Mouse (Mus musculus) midbrain, embryonic 14.5 days (tissue): ENCODE results near the gene Sqstm1. TPM values are rescaled to one million over a fixed set of nuclear protein-coding genes. Genes with fewer than 3 reads are reported as not detected.

ENCODE experiments used
- ATAC-seq: fragments of 200-750 bp; cut with Nextera tagmentation; 2 replicates; pipeline ENCODE4 v1.8.0; 2017; ENCODE audit warnings: moderate number of reproducible peaks, moderate library complexity; ENCODE audit not compliant: low FRiP score, low TSS enrichment
- DNase-seq: peaks from one replicate; pipeline ENCODE4 v3.0.0-alpha.2; 2015
- H3K27ac ChIP-seq: fragments of 300-500 bp; sonication (generic); replicated peaks from 2 replicates; pipeline ENCODE4 v1.5.1; 2014; ENCODE audit warnings: mild to moderate bottlenecking, low read depth, low read length, moderate library complexity
- H3K27me3 ChIP-seq: fragments of 300-500 bp; sonication (generic); 2 replicates; pipeline ENCODE4 v1.6.1; 2014; ENCODE audit warnings: low read length, control low read depth, mixed read lengths; ENCODE audit not compliant: control insufficient read depth, insufficient read depth
- H3K36me3 ChIP-seq: fragments of 300-500 bp; sonication (generic); 2 replicates; pipeline ENCODE4 v1.6.1; 2014; ENCODE audit warnings: low read length, control low read depth; ENCODE audit not compliant: control insufficient read depth, insufficient read depth
- H3K4me1 ChIP-seq: fragments of 300-500 bp; sonication (generic); 2 replicates; pipeline ENCODE4 v1.6.1; 2014; ENCODE audit warnings: mild to moderate bottlenecking, antibody characterized with exemption, low read length, control low read depth; ENCODE audit not compliant: control insufficient read depth, insufficient read depth
- H3K4me2 ChIP-seq: fragments of 300-500 bp; sonication (generic); 2 replicates; pipeline ENCODE4 v1.6.1; 2014; ENCODE audit warnings: mild to moderate bottlenecking, low read length, moderate library complexity
- H3K4me3 ChIP-seq: fragments of 300-500 bp; sonication (generic); replicated peaks from 2 replicates; pipeline ENCODE4 v1.5.1; 2014; ENCODE audit warnings: low read depth, low read length
- H3K9ac ChIP-seq: fragments of 300-500 bp; sonication (generic); replicated peaks from 2 replicates; pipeline ENCODE4 v1.6.1; 2014; ENCODE audit warnings: mild to moderate bottlenecking, low read length, moderate library complexity
- H3K9me3 ChIP-seq: fragments of 300-500 bp; sonication (generic); 2 replicates; pipeline ENCODE4 v1.6.1; 2016; ENCODE audit warnings: low read length, control low read depth, mixed read lengths; ENCODE audit not compliant: control insufficient read depth
- WGBS: fragments of 180-500 bp; shearing (Covaris S2); extraction: QIAGEN DNeasy Blood & Tissue Kit; methylation state at CpG from one replicate; pipeline ENCODE4 v1.1.7; 2014; 5-methylcytosine and 5-hydroxymethylcytosine counted together
- polyA plus RNA-seq: library from polyadenylated mRNA; unstranded; fragments of >200 nt; fragmentation: Nextera tagmentation; extraction: Ambion mirVana; gene quantifications from 2 replicates; pipeline ENCODE4 v1.2.1, GENCODE M21; 2014

Gene Sqstm1
- polyA plus RNA-seq, 1 experiment from 2014 or later = 312 TPM

DNA sequence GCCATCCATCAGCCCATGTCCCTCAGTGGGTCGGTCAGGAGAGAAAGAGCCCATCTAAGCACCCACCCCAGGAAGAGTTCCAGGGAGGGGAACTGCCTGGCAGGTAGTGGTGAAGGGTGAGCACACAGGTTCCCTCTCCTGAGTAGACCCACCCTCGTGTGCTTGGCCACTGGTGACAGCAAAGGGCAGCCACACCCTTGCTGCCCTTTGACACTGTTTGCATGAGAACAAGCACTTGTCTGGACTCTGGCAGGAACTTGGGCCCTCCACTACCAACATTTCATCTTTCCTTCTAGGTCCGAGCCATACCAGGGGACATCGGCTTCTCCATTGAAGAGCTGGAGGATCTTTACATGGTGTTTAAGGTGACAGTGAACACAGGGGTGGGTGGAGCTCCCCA, 51.3 kb downstream of the Sqstm1 start:
- Histone ChIP-seq H3K4me1 (no peaks in the 10 kb centered on the region), H3K4me3 (no peak overlapping the region), H3K9ac (no peak overlapping the region), H3K4me2 (no peak overlapping the region), H3K27me3 (no peaks in the 10 kb centered on the region), H3K9me3 (no peaks in the 10 kb centered on the region), H3K36me3 (peaks cover 94% of the 10 kb centered on the region), H3K27ac (no peak overlapping the region)
- DNase-seq = no peak
- ATAC-seq = no peak
- 88% methylated on average over 4 of the region's 4 CpGs for WGBS

DNA sequence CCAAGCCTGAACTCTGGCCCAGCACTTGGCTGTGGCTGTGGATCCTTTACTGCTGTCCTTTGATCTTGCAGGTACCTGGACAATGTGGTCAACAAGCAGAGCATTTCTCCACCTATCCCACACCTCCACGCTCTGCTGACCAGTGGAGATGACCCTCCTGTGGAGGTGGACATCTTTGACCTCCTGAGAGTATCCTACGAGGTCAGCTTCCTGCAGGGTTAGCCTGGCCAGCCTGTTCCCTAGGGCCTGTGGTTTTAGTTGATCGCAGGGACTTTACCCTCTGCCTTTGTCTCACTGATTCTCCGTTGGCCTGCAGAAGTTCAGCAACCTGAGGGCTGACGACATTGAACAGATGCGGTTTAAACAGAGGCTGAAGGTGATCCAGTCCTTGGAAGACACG, 52.3 kb downstream of the Sqstm1 start:
- WGBS = 95% methylated on average over 7 of the region's 7 CpGs
- no peak for ATAC-seq

DNA sequence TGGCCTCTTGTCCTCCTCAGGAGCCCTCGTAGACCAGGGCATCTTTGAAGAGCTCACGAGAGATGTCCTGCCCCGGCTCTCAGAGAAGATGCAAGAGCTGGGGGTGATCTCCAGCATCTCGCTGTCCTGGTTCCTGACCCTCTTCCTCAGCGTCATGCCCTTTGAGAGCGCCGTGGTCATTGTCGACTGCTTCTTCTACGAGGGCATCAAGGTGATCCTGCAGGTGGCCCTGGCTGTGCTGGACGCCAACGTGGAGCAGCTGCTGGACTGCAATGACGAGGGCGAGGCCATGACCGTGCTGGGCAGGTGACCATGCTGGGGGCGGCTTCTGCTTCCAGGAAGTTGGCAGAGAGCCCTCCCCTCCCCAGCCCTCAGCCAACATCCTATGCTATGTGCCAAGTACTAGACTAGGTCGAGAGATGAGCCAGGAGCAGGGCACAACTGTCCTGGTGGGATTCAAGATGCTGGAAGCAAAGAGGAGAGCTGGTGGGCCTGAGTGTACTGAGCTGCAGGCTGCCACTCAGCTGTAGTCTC, 53.8 kb downstream of the Sqstm1 start:
- 93% methylated on average over 16 of the region's 16 CpGs for WGBS

More for the DNA sequence above, 52.3 kb downstream of the Sqstm1 start:
- Histone ChIP-seq H3K27me3 (no peaks in the 10 kb centered on the region), H3K9ac (no peak overlapping the region), H3K9me3 (no peaks in the 10 kb centered on the region), H3K4me1 (no peaks in the 10 kb centered on the region), H3K4me3 (no peak overlapping the region), H3K4me2 (no peak overlapping the region), H3K27ac (no peak overlapping the region), H3K36me3 (peaks cover 94% of the 10 kb centered on the region)
- no peak for DNase-seq

DNA sequence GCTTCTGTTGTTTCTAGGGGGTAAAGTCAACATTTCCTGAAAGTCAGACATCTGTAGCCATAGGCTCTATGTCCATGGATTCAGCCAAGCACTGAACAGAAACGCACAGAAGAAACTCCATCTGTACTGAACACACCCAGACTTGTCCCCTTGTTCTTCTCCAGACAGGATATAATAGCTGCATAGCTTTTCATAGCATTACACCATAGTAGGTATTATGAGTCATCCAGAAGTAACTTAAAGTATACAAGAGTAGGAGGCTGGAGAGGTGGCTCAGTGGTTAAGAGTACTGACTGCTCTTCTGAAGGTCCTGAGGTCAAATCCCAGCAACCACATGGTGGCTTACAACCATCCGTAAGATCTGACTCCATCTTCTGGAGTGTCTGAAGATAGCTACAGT, 54.8 kb downstream of the Sqstm1 start:
- Histone ChIP-seq H3K9me3 (no peaks in the 10 kb centered on the region), H3K9ac (no peak overlapping the region), H3K4me1 (no peaks in the 10 kb centered on the region), H3K36me3 (peaks cover 98% of the 10 kb centered on the region), H3K4me3 (no peak overlapping the region), H3K27ac (no peak overlapping the region), H3K27me3 (no peaks in the 10 kb centered on the region), H3K4me2 (no peak overlapping the region)
- DNase-seq (no peak), ATAC-seq (no peak)
- WGBS = 97% methylated on average over 2 of the region's 2 CpGs

More for the DNA sequence above, 53.8 kb downstream of the Sqstm1 start:
- H3K9me3 ChIP-seq = no peaks in the 10 kb centered on the region
- DNase-seq = no peak
- no peak overlapping the region for H3K4me3 ChIP-seq
- H3K27me3 ChIP-seq = no peaks in the 10 kb centered on the region
- H3K27ac ChIP-seq = no peak overlapping the region
- H3K36me3 ChIP-seq = peaks cover 96% of the 10 kb centered on the region
- no peak overlapping the region for H3K9ac ChIP-seq
- no peak for ATAC-seq
- H3K4me1 ChIP-seq = no peaks in the 10 kb centered on the region
- H3K4me2 ChIP-seq = no peak overlapping the region

DNA sequence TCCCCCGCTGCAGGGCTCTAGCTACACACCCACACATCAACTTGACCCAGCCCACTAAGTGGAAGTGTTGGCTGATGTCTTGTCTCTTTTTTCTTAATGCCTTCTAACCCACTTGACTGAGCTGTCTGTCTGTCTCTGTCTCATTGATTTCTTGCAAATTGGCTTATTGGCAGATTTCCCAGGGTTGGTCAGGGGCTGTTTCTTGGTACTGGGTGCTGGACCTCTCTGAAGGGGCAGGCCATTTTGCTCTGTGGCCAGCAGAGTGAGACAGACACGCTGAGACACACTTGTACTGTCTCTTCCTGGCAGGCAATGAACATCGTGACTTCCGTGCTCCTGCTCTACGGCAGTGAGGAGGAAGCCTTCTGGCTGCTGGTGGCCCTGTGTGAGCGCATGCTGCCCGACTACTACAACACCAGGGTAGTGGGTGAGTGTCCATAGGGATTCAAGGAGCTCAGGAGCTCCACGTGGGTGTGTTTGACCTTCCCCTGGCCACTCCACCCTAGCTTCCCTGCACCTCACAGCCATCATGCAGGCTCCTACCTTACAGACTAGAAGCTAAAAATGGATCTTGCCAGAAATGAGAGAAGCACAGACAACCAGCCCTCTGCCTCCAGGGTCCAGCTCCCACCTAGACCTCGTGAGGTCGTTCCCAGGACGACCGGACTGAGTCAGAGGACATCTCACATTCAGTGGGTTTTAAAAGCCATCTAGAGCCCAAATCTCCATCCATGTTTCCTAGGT, 55.7 kb downstream of the Sqstm1 start:
- peaks cover 98% of the 10 kb centered on the region for H3K36me3 ChIP-seq
- H3K27ac ChIP-seq = no peak overlapping the region
- 90% methylated on average over 12 of the region's 12 CpGs for WGBS
- no peaks in the 10 kb centered on the region for H3K9me3 ChIP-seq
- no peak for ATAC-seq
- no peaks in the 10 kb centered on the region for H3K4me1 ChIP-seq
- H3K4me2 ChIP-seq = no peak overlapping the region
- H3K27me3 ChIP-seq = no peaks in the 10 kb centered on the region
- H3K4me3 ChIP-seq = no peak overlapping the region
- DNase-seq = no peak
- no peak overlapping the region for H3K9ac ChIP-seq

DNA sequence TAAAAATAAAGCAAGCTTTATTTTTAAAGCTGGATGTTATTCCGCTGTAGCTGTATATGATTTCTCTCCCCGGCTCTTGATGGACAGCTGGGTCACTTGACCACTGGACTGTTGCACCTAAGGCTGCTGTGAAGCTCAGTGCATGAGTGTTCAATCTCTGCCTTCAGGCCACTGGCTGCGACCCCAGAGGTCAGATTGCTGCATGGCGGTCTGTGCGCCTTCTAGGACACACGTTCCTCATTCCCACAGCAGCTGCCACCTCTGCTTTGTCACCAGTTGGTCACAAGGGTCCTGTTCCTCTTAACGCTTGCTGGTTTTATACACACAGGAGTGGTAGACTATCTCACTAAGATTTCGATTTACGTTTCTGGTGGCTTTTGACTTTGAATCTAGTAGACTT, 56.5 kb downstream of the Sqstm1 start:
- no peaks in the 10 kb centered on the region for H3K27me3 ChIP-seq
- no peak overlapping the region for H3K27ac ChIP-seq
- H3K4me2 ChIP-seq = no peak overlapping the region
- no peaks in the 10 kb centered on the region for H3K4me1 ChIP-seq
- no peak overlapping the region for H3K9ac ChIP-seq
- ATAC-seq = no peak
- 81% methylated on average over 9 of the region's 9 CpGs for WGBS
- no peaks in the 10 kb centered on the region for H3K9me3 ChIP-seq
- DNase-seq = no peak
- peaks cover 98% of the 10 kb centered on the region for H3K36me3 ChIP-seq
- no peak overlapping the region for H3K4me3 ChIP-seq

DNA sequence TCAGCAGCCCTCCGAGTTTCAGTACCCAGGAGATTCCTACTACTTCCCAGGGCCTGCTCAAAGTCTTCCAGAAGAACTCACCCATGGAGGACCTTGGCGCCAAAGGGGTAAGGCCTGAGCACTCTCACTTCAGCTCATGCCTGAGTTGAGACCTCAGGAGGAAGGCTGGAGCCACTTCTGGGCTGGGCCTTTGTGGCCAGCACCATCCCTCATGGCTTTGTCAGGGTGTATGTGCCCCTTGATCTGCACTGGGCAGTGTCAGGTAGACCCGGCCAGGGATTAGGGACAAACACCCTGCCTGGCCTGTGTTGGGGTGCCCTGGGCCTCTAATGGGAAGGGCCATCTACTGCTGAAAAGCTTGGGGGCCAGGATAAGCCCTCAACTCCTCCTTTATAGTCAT, 59.3 kb downstream of the Sqstm1 start:
- Histone ChIP-seq H3K4me1 (no peaks in the 10 kb centered on the region), H3K4me2 (no peak overlapping the region), H3K36me3 (peaks cover 94% of the 10 kb centered on the region), H3K27ac (no peak overlapping the region), H3K9me3 (no peaks in the 10 kb centered on the region), H3K9ac (no peak overlapping the region), H3K4me3 (no peak overlapping the region), H3K27me3 (no peaks in the 10 kb centered on the region)
- no peak for ATAC-seq
- DNase-seq = no peak
- 88% methylated on average over 3 of the region's 3 CpGs for WGBS

DNA sequence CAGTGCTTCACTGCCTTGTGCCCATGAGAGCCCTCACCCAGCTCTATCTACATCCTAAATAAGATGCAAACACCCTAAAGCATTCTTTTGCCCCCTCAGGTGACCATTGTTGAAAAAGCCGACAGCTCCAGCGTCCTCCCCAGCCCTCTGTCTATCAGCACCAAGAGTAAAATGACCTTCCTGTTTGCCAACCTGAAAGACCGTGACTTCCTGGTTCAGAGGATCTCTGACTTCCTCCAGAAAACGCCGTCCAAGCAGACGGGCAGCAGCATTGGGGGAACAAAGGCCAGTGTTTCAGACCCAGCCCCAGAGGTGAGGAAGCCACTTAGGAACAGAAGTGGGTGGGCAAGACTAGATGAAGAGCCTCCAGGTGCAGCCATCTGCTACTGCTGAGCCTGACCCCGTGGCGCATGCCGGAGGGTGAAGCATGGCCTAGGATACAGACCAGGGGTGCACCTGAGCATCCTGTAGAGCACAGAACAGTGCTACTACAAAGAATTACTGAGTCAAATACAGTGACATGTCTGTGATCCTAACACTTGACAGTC, 61.0 kb downstream of the Sqstm1 start:
- H3K4me2 ChIP-seq = no peak overlapping the region
- H3K9me3 ChIP-seq = no peaks in the 10 kb centered on the region
- peaks cover 95% of the 10 kb centered on the region for H3K36me3 ChIP-seq
- no peaks in the 10 kb centered on the region for H3K27me3 ChIP-seq
- no peaks in the 10 kb centered on the region for H3K4me1 ChIP-seq
- no peak overlapping the region for H3K9ac ChIP-seq
- DNase-seq (no peak), ATAC-seq (no peak)
- H3K4me3 ChIP-seq = no peak overlapping the region
- H3K27ac ChIP-seq = no peak overlapping the region
- 96% methylated on average over 9 of the region's 9 CpGs for WGBS
